Mouse (Mus musculus): ENCODE measurements around the gene Frmd4b. TPM values are rescaled to one million over a fixed set of nuclear protein-coding genes. Genes with fewer than 3 reads are reported as not detected.
A peak's percentile ranks its signal among the peaks of the same experiment; 100 is the strongest.

The Frmd4b gene
- polyA plus RNA-seq, 1 experiment from 2014 or later: 10.6 TPM

GRCm38 (mm10) chr6:97289316-97289820 is 328.0 kb downstream of the Frmd4b start:
- Histone ChIP-seq H3K9me3 (ENCODE audit: control insufficient read depth, low read length) (no peaks in the 10 kb centered on the region), H3K27me3 (replicated peaks; ENCODE audit: control insufficient read depth, insufficient read depth, low read length) (no peaks in the 10 kb centered on the region), H3K36me3 (ENCODE audit: control insufficient read depth, insufficient read depth, low read length) (peaks cover 3% of the 10 kb centered on the region; the same call in 1 of the 2 replicates), H3K27ac (ENCODE audit: low read length) (peak overlapping the region; percentile 30; the same call in 1 of the 2 replicates), H3K4me1 (ENCODE audit: control insufficient read depth, insufficient read depth, low read length) (peaks cover 9% of the 10 kb centered on the region; the same call in 1 of the 2 replicates), H3K9ac (ENCODE audit: low read depth, low read length) (no peak overlapping the region), H3K4me3 (ENCODE audit: low read length) (no peak overlapping the region), H3K4me2 (ENCODE audit: low read depth, low read length) (no peak overlapping the region)
- ATAC-seq: no peak
- WGBS: 54% methylated on average over 10 of the region's 10 CpGs

GRCm38 (mm10) chr6:97288047-97288855 is 329.1 kb downstream of the Frmd4b start:
- no peak overlapping the region for H3K4me2 ChIP-seq (ENCODE audit: low read depth, low read length)
- H3K4me3 ChIP-seq (ENCODE audit: low read length): no peak overlapping the region
- peaks cover 5% of the 10 kb centered on the region; the same call in 1 of the 2 replicates for H3K4me1 ChIP-seq (ENCODE audit: control insufficient read depth, insufficient read depth, low read length)
- no peaks in the 10 kb centered on the region for H3K27me3 ChIP-seq (replicated peaks; ENCODE audit: control insufficient read depth, insufficient read depth, low read length)
- H3K9ac ChIP-seq (ENCODE audit: low read depth, low read length): no peak overlapping the region
- H3K36me3 ChIP-seq (ENCODE audit: control insufficient read depth, insufficient read depth, low read length): peaks cover 3% of the 10 kb centered on the region; the same call in 1 of the 2 replicates
- H3K9me3 ChIP-seq (ENCODE audit: control insufficient read depth, low read length): no peaks in the 10 kb centered on the region
- peak overlapping the region; percentile 77 for H3K27ac ChIP-seq (ENCODE audit: low read length)
- WGBS: 57% methylated on average over 19 of the region's 19 CpGs
- peak; percentile 86 for ATAC-seq

- H3K9me3 ChIP-seq (ENCODE audit: control insufficient read depth, low read length): no peaks in the 10 kb centered on the region
- WGBS: 91% methylated on average over 5 of the region's 5 CpGs
- H3K36me3 ChIP-seq (ENCODE audit: control insufficient read depth, insufficient read depth, low read length): peaks cover 3% of the 10 kb centered on the region; the same call in 1 of the 2 replicates
- H3K4me1 ChIP-seq (ENCODE audit: control insufficient read depth, insufficient read depth, low read length): peaks cover 5% of the 10 kb centered on the region; the same call in 1 of the 2 replicates
- no peak overlapping the region for H3K27ac ChIP-seq (ENCODE audit: low read length)
- no peaks in the 10 kb centered on the region for H3K27me3 ChIP-seq (replicated peaks; ENCODE audit: control insufficient read depth, insufficient read depth, low read length)
- ATAC-seq: no peak
- H3K4me3 ChIP-seq (ENCODE audit: low read length): no peak overlapping the region
- H3K4me2 ChIP-seq (ENCODE audit: low read depth, low read length): no peak overlapping the region
- H3K9ac ChIP-seq (ENCODE audit: low read depth, low read length): no peak overlapping the region
Measured at GRCm38 (mm10) chr6:97286332-97286731, 331.0 kb downstream of the Frmd4b start.

GRCm38 (mm10) chr6:97283676-97284075 is 333.7 kb downstream of the Frmd4b start:
- H3K4me3 ChIP-seq (ENCODE audit: low read length): no peak overlapping the region
- H3K27me3 ChIP-seq (replicated peaks; ENCODE audit: control insufficient read depth, insufficient read depth, low read length): no peaks in the 10 kb centered on the region
- H3K4me1 ChIP-seq (ENCODE audit: control insufficient read depth, insufficient read depth, low read length): peaks cover 11% of the 10 kb centered on the region
- H3K9me3 ChIP-seq (ENCODE audit: control insufficient read depth, low read length): no peaks in the 10 kb centered on the region
- no peak overlapping the region for H3K9ac ChIP-seq (ENCODE audit: low read depth, low read length)
- 96% methylated on average over 1 of the region's 1 CpGs for whole genome bisulfite sequencing
- ATAC-seq: no peak
- H3K27ac ChIP-seq (ENCODE audit: low read length): no peak overlapping the region
- peaks cover 3% of the 10 kb centered on the region; the same call in 1 of the 2 replicates for H3K36me3 ChIP-seq (ENCODE audit: control insufficient read depth, insufficient read depth, low read length)
- H3K4me2 ChIP-seq (ENCODE audit: low read depth, low read length): no peak overlapping the region

- Histone ChIP-seq H3K4me2 (ENCODE audit: low read depth, low read length) (no peak overlapping the region), H3K9ac (ENCODE audit: low read depth, low read length) (no peak overlapping the region), H3K9me3 (ENCODE audit: control insufficient read depth, low read length) (no peaks in the 10 kb centered on the region), H3K4me3 (ENCODE audit: low read length) (no peak overlapping the region), H3K27ac (ENCODE audit: low read length) (no peak overlapping the region), H3K36me3 (ENCODE audit: control insufficient read depth, insufficient read depth, low read length) (no peaks in the 10 kb centered on the region), H3K27me3 (replicated peaks; ENCODE audit: control insufficient read depth, insufficient read depth, low read length) (no peaks in the 10 kb centered on the region), H3K4me1 (ENCODE audit: control insufficient read depth, insufficient read depth, low read length) (peaks cover 16% of the 10 kb centered on the region)
- ATAC-seq: 0 out of 2 replicates have a peak, but pooled peaks have one; percentile 7
- WGBS: 51% methylated on average over 6 of the region's 6 CpGs
Measured at GRCm38 (mm10) chr6:97278878-97279277, 338.5 kb downstream of the Frmd4b start.

GRCm38 (mm10) chr6:97278014-97278787 is 339.1 kb downstream of the Frmd4b start:
- peak overlapping the region; percentile 35 for H3K4me3 ChIP-seq (ENCODE audit: low read length)
- 6% methylated on average over 19 of the region's 19 CpGs for WGBS
- no peaks in the 10 kb centered on the region for H3K36me3 ChIP-seq (ENCODE audit: control insufficient read depth, insufficient read depth, low read length)
- H3K9ac ChIP-seq (ENCODE audit: low read depth, low read length): peak overlapping the region; percentile 30; the same call in 1 of the 2 replicates
- H3K27me3 ChIP-seq (replicated peaks; ENCODE audit: control insufficient read depth, insufficient read depth, low read length): no peaks in the 10 kb centered on the region
- H3K4me2 ChIP-seq (ENCODE audit: low read depth, low read length): peak overlapping the region; percentile 63
- no peaks in the 10 kb centered on the region for H3K9me3 ChIP-seq (ENCODE audit: control insufficient read depth, low read length)
- peaks cover 16% of the 10 kb centered on the region for H3K4me1 ChIP-seq (ENCODE audit: control insufficient read depth, insufficient read depth, low read length)
- ATAC-seq: peak; percentile 81
- no peak overlapping the region for H3K27ac ChIP-seq (ENCODE audit: low read length)

- Histone ChIP-seq H3K4me3 (ENCODE audit: low read length) (no peak overlapping the region), H3K27me3 (replicated peaks; ENCODE audit: control insufficient read depth, insufficient read depth, low read length) (no peaks in the 10 kb centered on the region), H3K27ac (ENCODE audit: low read length) (no peak overlapping the region), H3K9me3 (ENCODE audit: control insufficient read depth, low read length) (no peaks in the 10 kb centered on the region), H3K4me1 (ENCODE audit: control insufficient read depth, insufficient read depth, low read length) (peaks cover 16% of the 10 kb centered on the region), H3K36me3 (ENCODE audit: control insufficient read depth, insufficient read depth, low read length) (no peaks in the 10 kb centered on the region), H3K9ac (ENCODE audit: low read depth, low read length) (no peak overlapping the region), H3K4me2 (ENCODE audit: low read depth, low read length) (no peak overlapping the region)
- no peak for ATAC-seq
- 55% methylated on average over 5 of the region's 5 CpGs for WGBS
Measured at GRCm38 (mm10) chr6:97276890-97277497, 340.3 kb downstream of the Frmd4b start.

GRCm38 (mm10) chr6:97276366-97276765 is 341.0 kb downstream of the Frmd4b start:
- no peak for ATAC-seq
- no peaks in the 10 kb centered on the region for H3K9me3 ChIP-seq (ENCODE audit: control insufficient read depth, low read length)
- WGBS: 30% methylated on average over 4 of the region's 4 CpGs

GRCm38 (mm10) chr6:97275760-97276159 is 341.6 kb downstream of the Frmd4b start:
- no peaks in the 10 kb centered on the region for H3K36me3 ChIP-seq (ENCODE audit: control insufficient read depth, insufficient read depth, low read length)
- H3K9ac ChIP-seq (ENCODE audit: low read depth, low read length): no peak overlapping the region
- 51% methylated on average over 4 of the region's 4 CpGs for WGBS
- no peak overlapping the region for H3K4me3 ChIP-seq (ENCODE audit: low read length)
- no peak overlapping the region for H3K4me2 ChIP-seq (ENCODE audit: low read depth, low read length)
- no peaks in the 10 kb centered on the region for H3K9me3 ChIP-seq (ENCODE audit: control insufficient read depth, low read length)
- H3K27me3 ChIP-seq (replicated peaks; ENCODE audit: control insufficient read depth, insufficient read depth, low read length): no peaks in the 10 kb centered on the region
- H3K4me1 ChIP-seq (ENCODE audit: control insufficient read depth, insufficient read depth, low read length): peaks cover 16% of the 10 kb centered on the region
- ATAC-seq: no peak
- no peak overlapping the region for H3K27ac ChIP-seq (ENCODE audit: low read length)

More at GRCm38 (mm10) chr6:97276366-97276765, 341.0 kb downstream of the Frmd4b start:
- no peak overlapping the region for H3K27ac ChIP-seq (ENCODE audit: low read length)
- H3K4me3 ChIP-seq (ENCODE audit: low read length): no peak overlapping the region
- no peak overlapping the region for H3K9ac ChIP-seq (ENCODE audit: low read depth, low read length)
- peaks cover 16% of the 10 kb centered on the region for H3K4me1 ChIP-seq (ENCODE audit: control insufficient read depth, insufficient read depth, low read length)
- no peaks in the 10 kb centered on the region for H3K36me3 ChIP-seq (ENCODE audit: control insufficient read depth, insufficient read depth, low read length)
- no peaks in the 10 kb centered on the region for H3K27me3 ChIP-seq (replicated peaks; ENCODE audit: control insufficient read depth, insufficient read depth, low read length)
- no peak overlapping the region for H3K4me2 ChIP-seq (ENCODE audit: low read depth, low read length)
